Mouse (Mus musculus) small intestine, adult 2 months (tissue): ENCODE results near the gene Obsl1.

ENCODE experiments used
- CTCF ChIP-seq: fragments of 200-500 bp; IDR thresholded peaks from 2 replicates; pipeline ENCODE4 v1.5.1; 2012; ENCODE audit warnings: low read depth, mild to moderate bottlenecking, control low read depth, inconsistent platforms, low read length, moderate library complexity, mixed read lengths; ENCODE audit not compliant: insufficient replicate concordance, insufficient read length; ENCODE audit errors: extremely low read depth
- POLR2A ChIP-seq: fragments of 200-500 bp; IDR thresholded peaks from 2 replicates; pipeline ENCODE4 v1.6.1; 2012; ENCODE audit warnings: low read depth, mild to moderate bottlenecking, control low read depth, inconsistent platforms, low read length, moderate library complexity

- TF ChIP-seq POLR2A (no peak), CTCF (no peak)
Observed at GRCm38 (mm10) chr1:75541496-75541895, 35.2 kb upstream of the Obsl1 start.
